Mouse (Mus musculus): Measurements from ENCODE around the gene Ppl.

Ppl gene

DNA sequence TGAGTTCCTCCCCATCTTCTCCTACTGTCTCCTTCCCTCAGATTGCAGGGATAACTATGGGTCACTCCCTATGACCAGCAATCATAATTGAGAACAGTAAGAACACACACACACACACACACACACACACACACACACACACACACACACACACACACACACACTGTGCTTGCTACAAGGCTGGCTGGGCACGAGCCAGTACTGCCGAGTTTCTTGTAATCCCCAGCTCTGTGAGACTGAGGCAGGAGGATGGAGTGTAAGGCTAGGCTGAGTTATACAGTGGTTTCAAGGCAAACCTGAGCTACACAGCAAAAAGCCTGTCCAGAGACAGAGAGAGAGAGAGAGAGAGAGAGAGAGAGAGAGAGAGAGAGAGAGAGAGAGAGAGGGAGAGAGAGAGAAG lies 2.0 kb downstream of the Ppl start:
- DNase-seq (ENCODE audit: inconsistent ontology term) = no peak

DNA sequence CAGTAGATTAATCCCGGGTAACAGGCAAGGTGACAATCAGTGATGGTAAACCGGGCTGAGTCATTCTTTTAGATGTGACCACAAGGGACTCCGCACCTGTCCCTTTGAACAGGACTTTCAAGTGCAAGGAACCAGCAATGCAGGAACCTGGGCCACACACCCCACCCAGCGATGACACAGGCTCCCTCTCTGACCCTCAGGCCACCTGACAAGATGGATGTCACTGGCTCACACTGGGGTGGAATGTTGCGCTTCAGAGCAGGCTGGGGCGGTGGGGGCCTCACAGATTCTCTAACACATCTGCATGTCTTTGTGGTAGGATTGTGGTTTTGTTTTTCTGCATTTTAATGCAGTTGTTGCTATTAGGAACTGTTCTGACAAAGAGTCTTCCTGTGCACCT lies 8.7 kb downstream of the Ppl start:
- no peak for DNase-seq (ENCODE audit: inconsistent ontology term)

DNA sequence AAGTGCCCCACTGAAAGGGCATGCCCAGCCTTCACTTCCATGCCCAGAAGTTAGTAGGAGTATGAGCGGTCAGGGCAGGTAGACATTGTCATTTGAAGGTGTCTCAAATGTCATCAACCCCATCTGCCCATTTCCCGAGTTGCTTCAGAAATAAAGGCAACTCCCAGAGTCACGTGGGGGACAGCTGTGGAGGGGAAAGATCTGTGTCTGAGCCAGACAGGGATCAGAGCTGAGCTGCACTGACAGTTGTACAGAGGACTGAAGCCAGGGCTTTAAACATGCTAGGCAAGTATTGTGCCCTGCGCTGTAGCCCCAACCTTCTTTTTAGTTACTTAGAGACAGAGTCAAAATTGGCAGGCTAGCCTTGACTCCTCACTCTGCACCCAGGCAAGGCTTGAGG lies 12.4 kb downstream of the Ppl start:
- DNase-seq (ENCODE audit: inconsistent ontology term) = no peak

DNA sequence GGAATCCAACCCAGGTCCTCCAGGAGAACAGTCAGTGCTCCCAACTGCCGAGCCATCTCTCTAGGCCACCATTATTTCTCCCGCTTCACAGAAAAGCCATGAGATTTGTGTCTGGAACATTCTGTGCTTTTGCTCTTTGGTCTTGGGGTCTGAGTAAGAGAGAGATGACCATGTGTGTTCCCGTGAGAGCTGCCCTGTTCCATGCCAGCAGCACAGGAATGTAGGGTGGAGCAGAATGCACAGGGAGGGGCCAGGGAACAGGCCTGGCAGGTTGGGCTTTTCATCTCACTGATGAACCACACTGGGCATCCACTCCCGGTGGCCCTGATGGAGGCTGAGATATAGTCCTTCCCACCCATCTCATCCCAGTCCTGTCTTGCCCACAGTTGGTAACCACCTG lies 12.8 kb downstream of the Ppl start:
- no peak for DNase-seq (ENCODE audit: inconsistent ontology term)

DNA sequence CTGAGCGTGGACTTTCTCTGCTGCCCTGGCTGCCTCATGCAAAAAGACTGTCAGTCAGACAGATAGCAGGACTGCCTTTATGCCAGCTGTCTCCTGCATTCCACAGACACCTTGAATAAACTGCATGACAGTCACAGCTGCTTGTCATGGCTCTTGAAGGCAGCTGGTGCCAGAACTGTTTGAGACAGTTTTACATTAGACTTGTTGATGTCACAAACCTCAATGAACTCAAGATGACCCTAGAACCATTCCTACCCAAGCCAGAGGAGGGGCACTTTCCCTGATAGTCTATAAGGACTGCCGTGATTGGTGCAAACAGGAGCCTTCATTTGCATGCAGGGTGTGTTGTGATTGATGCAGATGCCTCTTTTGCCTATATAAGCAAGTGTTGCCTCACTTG lies 18.6 kb downstream of the Ppl start:
- DNase-seq (ENCODE audit: inconsistent ontology term) = peak; percentile 22

DNA sequence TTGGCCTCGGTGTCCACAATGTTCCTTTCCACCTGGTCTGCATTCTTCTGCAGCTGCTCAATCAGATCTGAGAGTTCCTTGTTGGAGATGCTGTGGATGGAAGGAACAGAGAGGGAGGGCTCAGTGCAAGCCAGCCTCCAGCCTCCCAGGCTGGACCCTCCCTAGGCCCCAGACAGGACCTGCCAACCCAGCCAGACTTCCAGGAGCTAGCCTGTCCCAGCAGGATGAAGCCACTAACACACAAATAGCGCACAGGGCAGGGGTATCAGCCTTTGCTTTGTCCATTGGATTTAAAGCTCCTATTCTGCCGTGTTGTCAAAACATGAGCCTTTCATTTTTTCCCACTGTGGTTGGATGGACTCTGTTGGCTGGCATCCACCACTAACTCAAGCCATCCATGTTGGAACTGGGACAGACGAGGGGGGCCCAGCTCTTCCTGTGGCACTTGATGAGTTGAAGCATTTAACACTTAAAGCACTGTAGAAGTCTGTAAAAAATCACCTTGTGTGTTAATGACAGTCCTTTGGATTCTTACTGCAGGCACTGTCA lies 19.1 kb downstream of the Ppl start:
- DNase-seq (ENCODE audit: inconsistent ontology term) = peak; percentile 34

DNA sequence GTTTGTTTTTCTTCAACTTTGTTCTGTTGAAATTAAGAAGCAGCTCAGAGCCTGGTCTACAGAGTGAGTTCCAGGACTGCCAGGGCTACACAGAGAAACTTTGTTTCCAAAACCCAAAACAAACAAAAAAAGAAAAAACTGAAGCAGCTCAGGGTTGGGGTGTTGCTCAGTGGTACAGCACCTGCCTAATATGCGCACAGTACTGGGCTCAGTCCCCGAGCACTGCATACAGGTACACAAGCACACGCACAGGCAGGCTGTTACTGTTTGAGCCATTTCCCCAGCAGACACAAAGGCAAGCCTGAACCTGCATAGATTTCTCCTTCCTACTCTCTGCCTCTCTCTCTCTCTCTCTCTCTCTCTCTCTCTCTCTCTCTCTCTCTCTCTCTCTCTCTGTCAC lies 21.2 kb downstream of the Ppl start:
- no peak for DNase-seq (ENCODE audit: inconsistent ontology term)

DNA sequence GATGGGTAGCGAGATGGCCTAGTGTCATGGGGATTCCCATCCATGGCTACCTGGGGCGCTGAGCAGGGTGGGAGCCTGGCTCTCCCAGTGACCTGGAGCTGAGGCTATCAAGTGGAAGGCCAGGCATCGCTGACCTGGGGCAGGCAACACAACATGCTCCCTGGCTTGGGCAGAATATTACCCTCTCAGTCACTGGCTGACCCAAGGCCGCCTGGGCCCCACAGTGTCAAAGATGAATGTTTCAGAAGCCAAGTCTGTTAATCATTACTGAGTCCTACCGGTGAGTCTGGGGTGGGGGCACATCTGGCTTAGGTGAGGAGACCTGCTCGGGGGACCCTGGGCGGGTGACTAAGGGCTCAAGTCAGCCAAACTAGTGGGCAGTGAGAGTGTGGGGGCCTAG lies 22.3 kb downstream of the Ppl start:
- DNase-seq (ENCODE audit: inconsistent ontology term) = no peak

DNA sequence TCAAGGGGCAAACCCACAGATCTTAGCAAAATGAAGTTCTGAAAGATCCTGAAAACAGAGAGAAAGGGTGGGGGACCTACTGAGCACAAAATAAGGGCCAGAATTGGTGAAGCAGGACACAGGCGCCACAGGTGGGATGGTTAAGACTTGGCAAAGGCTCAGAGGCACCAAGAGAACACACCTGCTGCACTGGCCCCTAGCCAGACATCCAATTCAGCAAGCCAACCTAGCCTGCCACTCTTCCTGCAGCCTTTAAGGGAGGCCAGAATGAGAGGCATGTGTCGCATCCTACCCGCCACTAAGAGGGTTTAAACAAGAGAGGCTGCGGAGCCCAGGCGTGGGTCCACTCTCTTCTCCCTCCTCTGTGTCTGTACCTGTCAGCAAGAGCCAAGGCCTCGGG lies 31.2 kb downstream of the Ppl start:
- DNase-seq (ENCODE audit: inconsistent ontology term) = no peak

DNA sequence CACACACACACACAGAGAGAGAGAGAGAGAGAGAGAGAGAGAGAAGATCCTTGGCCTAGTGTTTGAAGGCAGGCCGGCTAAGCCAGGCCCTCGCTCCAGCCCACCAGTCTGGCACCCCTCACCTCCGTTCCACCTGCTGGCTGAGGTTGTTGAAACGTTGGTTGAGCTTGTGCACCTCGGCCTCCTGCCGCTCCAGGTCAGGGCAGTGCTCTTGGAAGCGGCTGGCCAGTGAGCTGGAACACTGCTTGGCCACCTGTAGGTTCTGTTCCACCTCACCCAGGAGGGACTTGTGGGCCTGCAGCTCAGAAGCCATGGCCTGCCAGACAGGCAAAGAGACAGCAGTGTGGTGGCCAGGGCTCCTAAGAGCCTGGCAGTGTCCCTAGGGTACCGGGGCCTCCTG lies 35.7 kb downstream of the Ppl start:
- DNase-seq (ENCODE audit: inconsistent ontology term) = no peak

DNA sequence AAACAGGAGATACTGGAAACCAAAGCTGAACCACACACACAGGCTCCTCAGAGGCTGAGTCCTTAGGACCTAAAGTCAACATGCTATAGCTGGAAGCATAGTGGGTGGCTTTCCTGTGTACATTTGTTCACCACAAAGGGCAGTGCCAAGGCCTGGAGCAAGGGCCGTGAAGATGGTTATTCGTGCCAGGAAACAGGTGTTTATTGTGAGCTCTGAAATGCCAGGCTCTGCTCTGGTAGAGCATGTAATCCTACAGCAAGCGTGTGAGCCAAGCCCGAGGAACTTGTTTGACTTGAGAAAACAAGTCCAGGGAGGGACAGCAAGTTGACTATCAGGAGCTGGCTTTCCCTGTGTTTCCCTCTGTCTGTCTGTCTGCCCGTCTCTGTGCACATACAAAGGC lies 38.9 kb downstream of the Ppl start:
- no peak for DNase-seq (ENCODE audit: inconsistent ontology term)

DNA sequence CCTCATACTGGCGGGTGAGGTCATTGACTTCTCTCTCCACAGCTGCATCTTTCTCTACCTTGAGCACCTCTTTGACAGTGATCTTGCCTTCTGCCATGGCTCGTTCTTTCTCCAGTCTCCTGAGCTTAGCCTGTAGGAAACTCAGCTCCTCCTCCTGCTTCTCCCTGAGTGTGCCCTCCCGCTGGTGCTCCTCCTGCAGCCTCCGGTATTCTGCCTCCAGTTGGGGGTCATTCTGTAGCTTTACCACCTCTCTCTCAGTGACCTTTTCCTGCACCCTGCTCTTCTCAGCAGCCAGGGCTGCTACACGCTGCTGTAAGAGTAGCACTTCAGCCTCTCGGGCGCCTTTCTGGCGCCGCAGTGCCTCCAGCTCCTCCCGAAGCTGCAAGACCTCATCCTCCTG lies 43.2 kb downstream of the Ppl start:
- no peak for DNase-seq (ENCODE audit: inconsistent ontology term)

DNA sequence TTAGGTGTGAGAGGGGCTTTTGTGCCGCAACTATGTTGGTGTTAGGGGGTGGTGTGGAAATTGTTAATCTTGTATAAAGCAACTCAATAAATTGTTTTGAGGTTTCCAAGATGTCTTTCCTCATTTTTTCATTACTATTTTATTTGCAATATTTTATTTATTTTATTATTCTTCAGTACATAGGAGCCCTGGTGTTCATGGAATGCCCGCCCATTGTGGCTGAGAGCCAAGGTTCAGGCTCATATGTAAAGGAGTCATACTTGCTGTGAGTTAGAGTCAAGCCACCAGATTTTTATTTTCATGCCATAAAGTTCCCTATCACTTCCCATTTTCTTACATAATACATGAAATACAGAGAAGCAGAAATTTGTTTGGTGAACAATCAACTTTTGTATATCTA lies 46.0 kb downstream of the Ppl start:
- DNase-seq (ENCODE audit: inconsistent ontology term) = no peak

DNA sequence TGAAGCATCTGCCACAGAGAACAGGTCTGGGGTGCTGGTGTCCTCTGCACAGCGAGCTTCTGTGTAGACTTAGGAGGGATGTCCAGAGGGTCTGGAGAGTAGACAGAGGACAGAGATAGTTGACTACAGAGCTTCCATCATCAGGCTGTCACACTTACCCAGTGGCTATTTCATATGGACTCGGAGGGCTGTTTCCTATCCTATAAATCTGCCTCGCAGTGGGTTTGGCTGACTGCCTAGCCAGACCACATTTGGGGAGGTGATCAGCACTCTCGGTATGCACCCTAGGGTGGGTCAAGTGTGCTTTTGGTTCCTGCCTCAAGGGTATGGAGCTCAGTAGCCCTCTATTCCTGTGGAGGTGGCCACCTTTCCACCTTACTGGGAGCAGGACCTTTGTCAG lies 47.0 kb downstream of the Ppl start:
- no peak for DNase-seq (ENCODE audit: inconsistent ontology term)

DNA sequence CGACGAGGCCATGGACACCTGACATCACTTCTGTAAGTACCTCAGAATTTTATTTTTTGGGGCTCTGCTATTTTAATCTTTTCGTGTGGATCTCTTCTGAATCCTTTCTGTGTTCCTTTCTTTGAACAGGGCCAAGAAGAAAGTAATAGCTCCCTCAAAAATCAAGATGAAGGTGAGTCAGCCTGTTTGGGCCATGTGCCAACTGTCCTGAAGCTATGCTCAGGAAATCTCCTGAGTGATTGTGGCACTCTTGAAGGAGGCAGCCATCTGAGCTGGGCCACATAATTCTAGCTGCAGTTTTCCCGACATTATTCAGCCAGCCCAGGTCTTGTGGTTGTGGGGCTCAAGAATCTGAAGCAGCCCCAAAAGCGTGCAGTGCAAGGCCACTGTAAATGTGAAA lies 57.9 kb downstream of the Ppl start:
- no peak for DNase-seq (ENCODE audit: inconsistent ontology term)

DNA sequence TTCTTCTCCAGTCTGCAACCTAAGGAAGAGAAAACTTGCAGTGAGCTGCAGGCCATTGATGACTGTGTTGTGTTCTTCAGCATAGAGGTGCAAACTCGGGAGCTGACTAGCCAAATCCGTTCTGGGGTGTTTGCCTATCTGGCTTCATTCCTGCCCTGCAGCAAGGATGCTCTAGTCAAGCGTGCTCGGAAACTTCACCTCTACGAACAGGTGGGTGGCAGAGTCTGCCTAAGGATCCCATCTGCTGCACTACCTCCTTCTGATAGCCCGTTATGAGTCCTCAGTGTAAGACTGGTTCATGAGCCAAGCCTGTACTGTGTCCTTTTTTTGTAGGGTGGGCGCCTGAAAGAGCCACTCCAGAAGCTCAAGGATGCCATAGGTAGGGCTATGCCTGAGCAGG lies 60.2 kb downstream of the Ppl start:
- DNase-seq (ENCODE audit: inconsistent ontology term) = no peak

DNA sequence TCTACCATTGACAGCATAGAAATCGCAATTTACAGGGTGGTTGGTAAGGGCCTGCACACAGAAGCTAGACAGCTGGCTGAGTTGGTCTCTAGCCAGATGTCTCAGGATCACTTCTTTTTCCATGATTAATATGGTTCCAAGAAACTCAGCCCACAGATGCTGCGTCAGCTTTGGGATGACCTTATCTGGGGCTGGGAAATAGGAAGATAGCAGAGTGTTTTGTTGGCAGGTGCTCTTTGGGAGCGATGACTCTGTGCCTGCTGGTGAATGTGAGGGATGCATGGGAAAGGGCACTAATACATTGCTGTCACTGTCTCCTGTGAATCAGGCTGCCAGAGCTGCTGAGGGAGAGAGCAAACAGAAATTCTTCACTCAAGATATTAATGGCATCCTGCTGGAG lies 61.9 kb downstream of the Ppl start:
- no peak for DNase-seq (ENCODE audit: inconsistent ontology term)

DNA sequence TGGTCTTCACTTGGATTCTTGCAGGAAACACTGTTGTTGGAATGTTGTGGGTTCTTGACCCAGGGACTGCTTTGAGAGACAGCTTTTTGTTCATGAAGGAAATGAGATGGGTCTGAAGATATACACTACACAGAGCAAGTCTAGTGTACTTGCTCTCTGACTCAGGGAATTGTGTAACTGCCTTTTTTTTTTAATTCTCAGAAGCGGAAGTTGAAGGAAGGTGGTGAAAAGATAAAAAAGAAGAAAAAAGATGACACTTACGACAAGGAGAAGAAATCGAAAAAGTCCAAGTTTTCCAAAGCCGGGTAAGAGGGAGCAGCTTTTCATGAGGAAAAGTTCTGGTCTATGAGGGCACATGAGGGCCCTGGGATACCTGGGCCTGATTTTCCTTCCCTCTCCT lies 68.7 kb downstream of the Ppl start:
- DNase-seq (ENCODE audit: inconsistent ontology term) = no peak

DNA sequence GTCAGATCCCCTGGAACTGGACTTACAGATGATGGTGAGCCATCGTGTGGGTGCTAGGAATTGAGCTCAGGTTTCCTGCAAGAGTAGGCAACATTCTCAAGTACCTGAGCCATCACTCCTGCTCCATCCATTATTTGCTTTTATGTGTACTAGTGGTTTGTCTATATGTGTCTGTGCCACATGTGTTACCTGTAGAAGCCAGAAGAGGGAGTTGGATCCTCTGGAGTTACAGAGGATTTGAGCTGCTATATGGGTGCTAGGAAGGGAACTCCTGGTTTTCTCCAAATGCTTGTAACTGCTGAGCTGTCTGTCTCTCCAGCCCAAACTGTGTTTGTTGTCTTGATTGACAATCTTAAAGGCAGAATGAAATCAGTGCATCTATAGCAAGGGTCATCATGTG lies 74.1 kb downstream of the Ppl start:
- no peak for DNase-seq (ENCODE audit: inconsistent ontology term)

DNA sequence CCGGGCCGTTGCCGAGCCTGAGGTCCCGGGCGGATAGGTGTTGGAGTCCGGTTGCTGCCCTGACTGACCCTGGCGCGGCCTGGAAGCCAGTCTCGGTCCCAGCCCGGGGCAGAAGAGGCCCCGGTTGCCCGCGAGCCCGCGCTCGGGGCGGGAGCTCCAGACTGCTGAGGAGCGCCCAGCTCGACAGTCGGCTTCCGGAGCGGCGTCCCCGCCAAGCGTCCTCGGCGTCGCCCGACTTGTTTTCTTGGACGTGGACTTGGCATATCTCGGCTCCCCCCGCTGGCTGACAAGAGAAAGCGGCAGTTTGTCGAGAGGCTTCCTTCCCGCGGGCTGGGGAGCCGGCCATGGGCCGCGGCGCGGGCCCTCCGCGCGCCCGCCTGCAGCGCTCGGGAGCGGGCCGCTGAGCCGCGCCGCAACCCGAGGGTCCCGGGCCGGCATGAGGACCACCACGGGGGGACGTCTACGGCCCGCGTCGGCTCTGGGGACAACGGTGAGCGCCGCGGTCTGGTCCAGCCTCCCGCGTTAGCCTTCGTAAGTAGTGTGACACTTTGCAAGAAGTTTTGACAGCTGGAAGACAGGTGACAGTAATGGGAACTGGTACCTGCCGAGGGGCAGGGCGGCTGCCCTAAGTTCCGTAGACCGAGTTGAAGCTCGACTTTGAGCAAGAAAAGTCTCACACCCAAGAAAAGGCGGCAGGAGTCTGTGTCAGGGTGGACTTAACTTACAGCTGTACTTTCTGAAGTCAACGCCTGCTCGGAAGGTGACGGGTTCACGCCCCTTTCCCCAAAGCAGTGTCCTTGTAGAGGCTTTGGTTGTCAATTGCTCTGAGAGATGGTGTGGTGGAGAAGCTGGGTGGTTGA lies 81.7 kb downstream of the Ppl start:
- DNase-seq (ENCODE audit: inconsistent ontology term) = peak; percentile 30

DNA sequence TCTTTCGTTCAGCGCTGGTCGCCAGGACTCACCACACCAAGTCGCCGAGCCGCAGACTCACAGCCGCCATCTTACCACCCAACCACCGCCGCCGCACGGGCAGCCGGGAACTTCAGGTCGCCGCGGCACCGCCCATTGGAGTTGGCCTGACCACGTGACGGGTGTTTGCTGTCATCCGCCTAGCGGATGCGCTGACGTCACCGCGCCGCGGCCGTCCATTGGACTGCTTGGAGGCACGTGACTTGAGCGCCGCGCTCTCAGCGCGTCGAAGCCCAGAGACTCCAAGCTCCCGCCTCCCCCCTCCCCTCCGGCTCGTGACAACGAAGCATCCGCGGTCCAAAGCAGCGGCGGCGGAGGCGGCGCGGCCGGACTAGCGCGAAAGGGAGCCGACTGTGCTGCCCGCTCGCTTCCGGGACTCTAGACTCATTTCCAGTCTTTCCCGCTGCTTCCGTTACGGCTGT lies 82.4 kb downstream of the Ppl start, which contains the start of the genes Glyr1 and Ubn1:
TSS of gene Glyr1 (minus strand) at position 90 of the 461 bp plus-strand sequence.
TSS of gene Ubn1 (plus strand) at position 284 of the 461 bp plus-strand sequence.
- peak; percentile 100 for DNase-seq (ENCODE audit: inconsistent ontology term)

DNA sequence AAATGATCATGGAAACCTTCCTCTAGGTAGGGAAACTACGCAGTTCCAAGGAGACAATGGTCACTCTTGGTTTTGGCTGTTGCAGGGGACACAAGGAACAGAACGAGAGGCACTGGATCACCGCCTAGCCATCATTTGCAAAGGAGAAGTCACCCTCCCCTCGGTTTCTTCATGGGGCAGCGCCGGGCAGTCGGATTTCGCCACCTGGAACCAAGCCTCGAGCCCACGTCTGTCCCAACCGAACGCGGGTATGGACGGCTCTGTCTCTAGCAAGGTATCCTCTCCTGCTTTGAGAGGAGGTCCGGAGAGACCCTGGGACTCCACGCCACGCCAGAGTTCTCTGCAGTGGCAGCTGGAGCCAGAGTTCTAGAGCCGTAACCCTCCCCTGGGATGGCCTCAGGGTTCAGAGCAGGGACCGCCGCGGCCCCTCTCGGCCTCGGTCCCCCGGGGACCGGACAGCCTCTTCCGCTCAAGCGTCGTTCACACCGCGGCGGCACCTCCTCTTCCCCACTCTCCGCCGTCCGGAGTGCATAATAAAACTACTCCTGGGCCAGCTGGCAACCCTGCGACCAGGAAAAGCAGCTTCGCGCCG lies 82.9 kb downstream of the Ppl start:
- no peak for DNase-seq (ENCODE audit: inconsistent ontology term)

DNA sequence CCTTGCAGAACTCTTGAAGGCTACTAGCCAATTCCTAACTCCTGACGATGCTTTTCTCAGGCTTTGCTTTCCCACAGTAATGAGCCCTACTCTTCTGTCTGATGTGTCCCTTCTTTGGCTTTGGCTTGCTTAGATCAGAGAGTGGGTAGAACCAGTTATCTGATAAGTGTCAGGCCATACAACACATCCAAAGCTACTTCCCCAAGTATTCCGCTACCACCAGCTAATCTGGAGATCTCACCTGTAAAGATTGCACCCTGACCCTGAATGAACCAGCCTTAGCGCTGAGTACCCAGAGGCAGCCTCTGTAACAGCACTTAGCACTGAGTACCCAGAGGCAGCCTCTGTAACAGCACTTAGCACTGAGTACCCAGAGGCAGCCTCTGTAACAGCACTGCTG lies 86.9 kb downstream of the Ppl start:
- DNase-seq (ENCODE audit: inconsistent ontology term) = no peak

Data from Muller cell, postnatal 12 days (primary cell).